Mouse (Mus musculus): ENCODE measurements around the gene Olfr30. TPM values are rescaled to one million over a fixed set of nuclear protein-coding genes. Genes with fewer than 3 reads are reported as not detected.
A peak's percentile ranks its signal among the peaks of the same experiment; 100 is the strongest.
"Not testable (repeated sequence)": the region's sequence is repeated elsewhere in the genome, so short reads cannot be mapped to it uniquely, and the experiment has no call there.

The Olfr30 gene
- not detected in 2 replicates for total RNA-seq (2015)
- total RNA-seq (2017) = not detected in 2 replicates

GRCm38 (mm10) chr11:58462170-58462569 is at the start of gene Olfr30:
Gene Olfr30 (minus strand): TSS chr11:58462270.
- no peak for ATAC-seq (ENCODE audit: poor library complexity, severe bottlenecking)

DNA sequence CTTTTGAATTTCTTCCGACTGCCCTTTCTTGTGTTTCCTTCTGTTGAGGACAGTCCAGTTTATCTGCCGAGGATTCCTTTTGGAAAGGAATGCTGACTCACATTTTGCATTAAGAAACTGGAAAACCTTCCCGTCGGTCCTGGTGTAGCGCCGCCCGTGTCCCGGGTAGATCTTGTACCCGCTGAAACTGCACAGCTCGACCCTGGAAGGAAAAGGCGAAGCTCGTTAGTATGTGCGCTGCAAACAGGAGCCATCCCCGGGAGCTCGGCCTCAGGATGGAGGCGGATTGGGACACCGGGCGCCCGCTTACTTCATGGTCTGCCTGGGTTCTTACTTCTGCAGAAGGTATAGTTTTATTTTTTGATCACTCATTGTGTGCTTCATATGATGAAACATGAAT is 47.0 kb upstream of the Olfr30 start:
- peak; percentile 45; the same call in 1 of the 2 replicates for ATAC-seq (ENCODE audit: poor library complexity, severe bottlenecking)

- ATAC-seq (ENCODE audit: poor library complexity, severe bottlenecking) = not testable (repeated sequence)
Measured at GRCm38 (mm10) chr11:58502472-58502871, 40.4 kb upstream of the Olfr30 start, which contains the start of gene Olfr331. Gene Olfr331 (minus strand): TSS chr11:58502572.

DNA sequence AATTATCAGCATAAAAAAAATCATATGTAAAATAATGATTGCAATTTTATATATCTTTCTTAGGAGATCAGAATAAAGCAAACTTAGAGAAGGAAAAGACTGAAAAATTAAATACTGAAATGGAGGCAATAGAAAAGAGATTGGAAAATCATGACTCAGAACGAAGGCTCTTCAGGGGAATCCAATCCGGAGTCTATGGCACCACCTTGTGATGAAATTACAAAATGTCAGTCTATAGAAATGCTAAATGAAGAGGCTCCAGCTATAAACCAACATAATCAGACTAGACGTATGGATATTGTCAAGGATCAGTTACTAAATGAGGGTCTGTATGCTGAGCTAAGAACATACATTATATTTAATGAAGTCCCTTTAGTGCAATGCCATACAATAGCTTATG is 37.2 kb upstream of the Olfr30 start:
- ATAC-seq (ENCODE audit: poor library complexity, severe bottlenecking) = no peak

GRCm38 (mm10) chr11:58498761-58499160 is 36.7 kb upstream of the Olfr30 start:
- no peak for ATAC-seq (ENCODE audit: poor library complexity, severe bottlenecking)

GRCm38 (mm10) chr11:58492455-58492854 is 30.4 kb upstream of the Olfr30 start, which contains the start of gene Olfr332:
Gene Olfr332 (minus strand): TSS chr11:58492555.
- ATAC-seq (ENCODE audit: poor library complexity, severe bottlenecking) = no peak

DNA sequence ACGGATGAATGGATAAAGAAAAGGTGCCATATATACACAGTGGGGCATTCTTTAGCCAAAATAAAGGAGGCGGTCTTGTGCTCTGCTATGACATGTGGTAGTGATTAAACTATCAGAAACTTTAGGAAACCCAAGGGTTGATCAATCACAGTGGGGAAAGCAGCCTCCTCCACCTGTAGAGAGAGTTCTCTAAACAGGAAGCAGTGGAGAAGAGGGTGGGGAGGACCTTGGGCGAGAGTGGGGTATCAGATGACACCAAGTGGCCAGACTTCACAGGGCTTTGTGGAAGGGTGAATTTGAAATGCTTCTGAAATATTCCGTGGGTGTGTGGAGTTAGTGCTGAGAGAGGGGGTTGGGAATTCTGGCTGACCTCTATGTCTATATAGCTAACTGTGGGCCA is 8.5 kb downstream of the Olfr30 start:
- no peak for ATAC-seq (ENCODE audit: poor library complexity, severe bottlenecking)

DNA sequence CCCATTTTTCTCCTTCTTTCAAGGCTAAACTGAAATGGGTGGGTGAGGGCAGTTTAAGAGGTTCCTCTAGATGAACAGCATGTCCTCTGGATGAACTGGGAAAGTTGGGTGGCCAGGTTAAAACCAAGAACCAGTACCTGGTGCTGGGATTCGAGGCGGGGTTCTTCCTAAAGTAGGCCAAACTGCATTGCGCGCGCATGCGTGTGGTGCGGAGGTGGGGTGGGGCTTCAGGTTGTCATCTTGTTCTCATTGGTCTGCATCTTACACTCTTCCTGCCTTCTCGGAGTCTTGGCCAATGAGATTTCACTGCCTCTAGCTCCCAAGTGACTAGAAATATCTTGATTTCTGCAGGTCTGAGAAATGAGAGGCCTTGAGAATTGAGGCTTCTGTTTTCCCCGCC is 9.3 kb downstream of the Olfr30 start, which contains the start of gene Lypd9:
Gene Lypd9, minus strand, starts transcription at position 165 of the 400 bp plus-strand sequence.
- ATAC-seq (ENCODE audit: poor library complexity, severe bottlenecking) = no peak

- ATAC-seq (ENCODE audit: poor library complexity, severe bottlenecking) = no peak
Measured at GRCm38 (mm10) chr11:58437866-58438265, 24.2 kb downstream of the Olfr30 start.

GRCm38 (mm10) chr11:58432259-58432658 is 29.8 kb downstream of the Olfr30 start, which contains the start of gene Gm12253:
Gene Gm12253 (plus strand): TSS chr11:58432559.
- no peak for ATAC-seq (ENCODE audit: poor library complexity, severe bottlenecking)

DNA sequence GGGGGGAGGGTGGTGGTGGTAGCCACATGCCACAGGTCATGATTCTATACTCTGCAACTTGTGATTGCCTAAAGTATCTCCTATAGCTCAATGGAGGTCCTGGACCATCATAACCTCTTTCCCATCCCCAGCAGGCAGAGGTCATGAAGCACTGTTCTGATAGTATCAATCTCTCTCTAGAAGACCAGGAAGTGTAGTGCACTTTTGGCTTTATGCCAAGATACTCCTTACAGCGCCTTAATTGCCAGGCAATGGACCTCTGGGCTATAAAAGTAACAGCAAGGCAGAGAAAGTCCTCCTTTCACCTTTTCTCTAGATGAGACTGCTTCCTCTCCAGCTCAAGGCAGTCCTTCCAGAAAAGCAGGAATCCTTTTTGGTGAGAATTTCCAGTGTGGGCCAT is 41.3 kb downstream of the Olfr30 start, which contains the start of gene 1810065E05Rik:
Gene 1810065E05Rik, plus strand, starts transcription at position 297 of the 400 bp plus-strand sequence.
- ATAC-seq (ENCODE audit: poor library complexity, severe bottlenecking) = no peak

DNA sequence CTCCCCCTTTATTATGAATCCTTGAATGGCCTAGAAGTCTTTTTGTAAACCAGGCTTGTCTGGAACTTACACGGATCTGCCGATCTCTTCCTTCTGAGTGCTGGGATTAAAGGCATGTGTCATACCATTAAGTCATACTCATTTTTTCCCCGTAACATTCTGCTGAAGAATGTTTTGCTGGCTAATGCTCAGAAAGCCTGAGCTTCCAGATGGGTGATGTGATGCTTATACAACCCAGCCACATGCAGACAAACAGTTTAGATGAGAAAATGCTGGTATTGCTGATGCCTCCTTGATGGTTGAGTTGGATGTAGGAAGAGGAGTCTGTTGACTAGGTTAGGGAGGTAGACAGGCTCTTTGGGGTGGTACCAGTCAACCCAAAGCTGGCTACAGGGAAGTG is 43.7 kb downstream of the Olfr30 start:
- ATAC-seq (ENCODE audit: poor library complexity, severe bottlenecking) = no peak

- no peak for ATAC-seq (ENCODE audit: poor library complexity, severe bottlenecking)
Measured at GRCm38 (mm10) chr11:58408066-58408465, 54.0 kb downstream of the Olfr30 start.

Other genes with a start within 250 kb of the Olfr30 start
- 12.5 and 18.7 TPM in 2 replicates for gene 4930438A08Rik, start 187.5 kb downstream of the Olfr30 start, total RNA-seq (2015)
- gene 4930438A08Rik, start 187.5 kb downstream of the Olfr30 start, total RNA-seq (2017) = 23.6 and 30.1 TPM in 2 replicates
- gene Zfp692, start 155.2 kb downstream of the Olfr30 start, total RNA-seq (2015) = 5.6 and 9.7 TPM in 2 replicates
- gene Zfp692, start 155.2 kb downstream of the Olfr30 start, total RNA-seq (2017) = 8.6 and 9.2 TPM in 2 replicates
- gene Zfp672, start 131.9 kb downstream of the Olfr30 start, total RNA-seq (2015) = 26.9 and 28.8 TPM in 2 replicates
- gene Zfp672, start 131.9 kb downstream of the Olfr30 start, total RNA-seq (2017) = 14.7 and 19.2 TPM in 2 replicates
- 3.8 and 4.1 TPM in 2 replicates for gene Sh3bp5l, start 131.5 kb downstream of the Olfr30 start, total RNA-seq (2015)
- 13.6 and 20.5 TPM in 2 replicates for gene Sh3bp5l, start 131.5 kb downstream of the Olfr30 start, total RNA-seq (2017)
- not detected in 2 replicates for gene Lypd8, start 83.2 kb downstream of the Olfr30 start, total RNA-seq (2015)
- gene Lypd8, start 83.2 kb downstream of the Olfr30 start, total RNA-seq (2017) = not detected in 2 replicates
- gene 1810065E05Rik, start 41.2 kb downstream of the Olfr30 start, total RNA-seq (2015) = not detected in 2 replicates
- gene 1810065E05Rik, start 41.2 kb downstream of the Olfr30 start, total RNA-seq (2017) = not detected in 2 replicates
- not detected in 2 replicates for gene Gm12253, start 29.7 kb downstream of the Olfr30 start, total RNA-seq (2015)
- gene Gm12253, start 29.7 kb downstream of the Olfr30 start, total RNA-seq (2017) = not detected in 2 replicates
- gene Lypd9, start 9.3 kb downstream of the Olfr30 start, total RNA-seq (2015) = not detected in 2 replicates
- gene Lypd9, start 9.3 kb downstream of the Olfr30 start, total RNA-seq (2017) = not detected in 2 replicates
- gene Olfr332, start 30.3 kb upstream of the Olfr30 start, total RNA-seq (2015) = not detected in 2 replicates
- not detected in 2 replicates for gene Olfr332, start 30.3 kb upstream of the Olfr30 start, total RNA-seq (2017)
- gene Olfr331, start 40.3 kb upstream of the Olfr30 start, total RNA-seq (2015) = not detected in 2 replicates
- not detected in 2 replicates for gene Olfr331, start 40.3 kb upstream of the Olfr30 start, total RNA-seq (2017)
- not detected in 2 replicates for gene Olfr330, start 72.6 kb upstream of the Olfr30 start, total RNA-seq (2015)
- not detected in 2 replicates for gene Olfr330, start 72.6 kb upstream of the Olfr30 start, total RNA-seq (2017)
- gene Olfr329-ps, start 84.2 kb upstream of the Olfr30 start, total RNA-seq (2015) = not detected in 2 replicates
- not detected in 2 replicates for gene Olfr329-ps, start 84.2 kb upstream of the Olfr30 start, total RNA-seq (2017)
- not detected in 2 replicates for gene Olfr328, start 93.4 kb upstream of the Olfr30 start, total RNA-seq (2015)
- gene Olfr328, start 93.4 kb upstream of the Olfr30 start, total RNA-seq (2017) = 0.07 TPM in 1 of 2 replicates, not detected in the other
- gene Olfr224, start 108.3 kb upstream of the Olfr30 start, total RNA-seq (2015) = not detected in 2 replicates
- not detected in 2 replicates for gene Olfr224, start 108.3 kb upstream of the Olfr30 start, total RNA-seq (2017)
- gene Olfr325, start 115.5 kb upstream of the Olfr30 start, total RNA-seq (2015) = not detected in 2 replicates
- gene Olfr325, start 115.5 kb upstream of the Olfr30 start, total RNA-seq (2017) = not detected in 2 replicates
- not detected in 2 replicates for gene Olfr324, start 132.8 kb upstream of the Olfr30 start, total RNA-seq (2015)
- not detected in 2 replicates for gene Olfr324, start 132.8 kb upstream of the Olfr30 start, total RNA-seq (2017)
- not detected in 2 replicates for gene 2210407C18Rik, start 153.8 kb upstream of the Olfr30 start, total RNA-seq (2015)
- gene 2210407C18Rik, start 153.8 kb upstream of the Olfr30 start, total RNA-seq (2017) = not detected in 2 replicates
- gene Olfr323, start 168.2 kb upstream of the Olfr30 start, total RNA-seq (2015) = not detected in 2 replicates
- gene Olfr323, start 168.2 kb upstream of the Olfr30 start, total RNA-seq (2017) = not detected in 2 replicates
- 0.11 and 0.27 TPM in 2 replicates for gene Trim58, start 178.2 kb upstream of the Olfr30 start, total RNA-seq (2015)
- 0.04 TPM in 1 of 2 replicates, not detected in the other for gene Trim58, start 178.2 kb upstream of the Olfr30 start, total RNA-seq (2017)
- not detected in 2 replicates for gene Olfr322, start 196.5 kb upstream of the Olfr30 start, total RNA-seq (2015)
- not detected in 2 replicates for gene Olfr322, start 196.5 kb upstream of the Olfr30 start, total RNA-seq (2017)
- not detected in 2 replicates for gene Olfr320, start 218.8 kb upstream of the Olfr30 start, total RNA-seq (2015)
- gene Olfr320, start 218.8 kb upstream of the Olfr30 start, total RNA-seq (2017) = not detected in 2 replicates
- gene Olfr319, start 236.9 kb upstream of the Olfr30 start, total RNA-seq (2015) = not detected in 2 replicates
- gene Olfr319, start 236.9 kb upstream of the Olfr30 start, total RNA-seq (2017) = not detected in 2 replicates